7 mouse cellular contexts compared by ENCODE assay signal in the genomic region with DNA sequence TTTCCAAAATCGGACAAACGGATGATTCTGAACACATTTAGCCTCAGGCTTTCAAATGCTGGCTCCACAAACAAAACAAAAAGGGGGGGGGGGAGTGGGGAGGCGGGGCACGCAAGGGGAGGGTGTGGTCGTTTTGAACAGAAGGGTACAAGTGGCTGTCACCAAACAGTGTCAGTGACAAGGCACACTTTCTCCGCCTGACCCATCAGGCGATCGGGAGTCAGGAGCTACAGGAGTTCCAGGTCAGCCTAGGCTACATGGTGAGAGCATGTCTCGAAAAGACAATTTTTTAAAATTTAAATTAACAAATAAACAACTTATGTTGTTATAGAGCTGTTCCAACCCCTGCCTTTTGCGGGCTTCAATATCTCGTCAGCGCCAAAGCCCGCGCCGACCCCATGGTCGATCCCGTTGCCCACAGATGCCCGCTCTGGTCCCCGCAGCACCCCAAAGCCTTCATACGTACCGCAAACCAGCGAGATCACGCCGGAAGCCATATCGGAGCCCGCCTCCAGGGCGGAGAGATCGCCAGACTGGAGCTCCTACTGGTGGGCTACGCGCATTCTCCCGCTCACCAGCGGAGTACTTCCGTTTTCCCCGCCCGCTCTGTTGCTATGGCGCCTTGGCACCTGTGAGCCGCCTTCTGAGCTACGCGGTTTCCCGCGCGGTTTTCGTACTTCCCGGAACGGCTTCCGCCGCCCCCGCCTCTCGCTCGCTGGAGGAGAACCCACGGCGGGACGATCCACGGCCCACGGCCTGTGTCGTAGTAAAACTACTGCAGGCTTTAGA. TPM values are rescaled to one million over a fixed set of nuclear protein-coding genes. Genes with fewer than 3 reads are reported as not detected.
DNase-seq lines count a peak whose midpoint lies in the region; ATAC-seq lines count a peak whose summit lies in the region.

A gene (minus strand): TSS at position 650 of the 789 bp plus-strand sequence.

- H3K4me3 ChIP-seq in embryonic facial prominence, embryonic 12.5 days, result peak within 1 kb of the TSS; percentile 63
- peak within 1 kb of the TSS; percentile 53 for H3K4me3 ChIP-seq in limb, embryonic 11.5 days (ENCODE audit: low read depth, low read length)
- H3K4me3 ChIP-seq in midbrain, embryonic 14.5 days (replicated peaks; ENCODE audit: low read depth, low read length), result peak within 1 kb of the TSS; percentile 63

- peak; percentile 95 for ATAC-seq in embryonic facial prominence, embryonic 12.5 days (ENCODE audit: insufficient number of reproducible peaks, insufficient read depth, low FRiP score, low TSS enrichment)
- peak; percentile 98 for ATAC-seq in limb, embryonic 11.5 days (ENCODE audit: insufficient number of reproducible peaks, low FRiP score, low TSS enrichment, low read depth)
- ATAC-seq in midbrain, embryonic 14.5 days (ENCODE audit: low FRiP score, low TSS enrichment), result peak; percentile 99

- under 1% methylated on average over 56 of the region's 56 CpGs for WGBS in embryonic facial prominence, embryonic 12.5 days
- WGBS in limb, embryonic 11.5 days, result under 1% methylated on average over 56 of the region's 56 CpGs
- 0% methylated on average over 56 of the region's 56 CpGs for WGBS in midbrain, embryonic 14.5 days

- H3K4me2 ChIP-seq in embryonic facial prominence, embryonic 12.5 days (replicated peaks), result peak within 1 kb of the TSS; percentile 78
- peak within 1 kb of the TSS; percentile 59 for H3K4me2 ChIP-seq in limb, embryonic 11.5 days (ENCODE audit: low read depth, severe bottlenecking)
- peak within 1 kb of the TSS; percentile 79 for H3K4me2 ChIP-seq in midbrain, embryonic 14.5 days (ENCODE audit: low read length)

- peaks cover 11% of the 10 kb centered on the region for H3K4me1 ChIP-seq in embryonic facial prominence, embryonic 12.5 days
- H3K4me1 ChIP-seq in limb, embryonic 11.5 days (ENCODE audit: control insufficient read depth, insufficient read depth, low read length), result peaks cover 2% of the 10 kb centered on the region; the same call in 1 of the 2 replicates
- peaks cover 11% of the 10 kb centered on the region; the same call in 1 of the 2 replicates for H3K4me1 ChIP-seq in midbrain, embryonic 14.5 days (ENCODE audit: control insufficient read depth, insufficient read depth, low read length)

- peak within 1 kb of the TSS; percentile 72 for H3K9ac ChIP-seq in embryonic facial prominence, embryonic 12.5 days
- peak within 1 kb of the TSS; percentile 83 for H3K9ac ChIP-seq in limb, embryonic 11.5 days (ENCODE audit: low read length)
- H3K9ac ChIP-seq in midbrain, embryonic 14.5 days (replicated peaks; ENCODE audit: low read length), result peak within 1 kb of the TSS; percentile 65

- no peaks in the 10 kb centered on the region for H3K27me3 ChIP-seq in embryonic facial prominence, embryonic 12.5 days
- no peaks in the 10 kb centered on the region for H3K27me3 ChIP-seq in limb, embryonic 11.5 days (ENCODE audit: control insufficient read depth, insufficient read depth, low read length)
- no peaks in the 10 kb centered on the region for H3K27me3 ChIP-seq in midbrain, embryonic 14.5 days (ENCODE audit: control insufficient read depth, insufficient read depth, low read length)

- peak; percentile 92 for DNase-seq in adrenal gland, postnatal 25 days
- DNase-seq in heart, adult 11 months, result peak; percentile 100
- DNase-seq in kidney, adult 18-20 months, result peak; percentile 93
- DNase-seq in limb, embryonic 11.5 days (ENCODE audit: low spot score), result peak; percentile 95
- peak; percentile 98 for DNase-seq in midbrain, embryonic 14.5 days
- DNase-seq in spleen, adult 18-20 months, result peak; percentile 93 to 95

- H3K27ac ChIP-seq in embryonic facial prominence, embryonic 12.5 days, result peak within 1 kb of the TSS; percentile 83
- peak within 1 kb of the TSS; percentile 78 for H3K27ac ChIP-seq in limb, embryonic 11.5 days (replicated peaks; ENCODE audit: low read depth, low read length)
- peak within 1 kb of the TSS; percentile 89 for H3K27ac ChIP-seq in midbrain, embryonic 14.5 days (replicated peaks; ENCODE audit: low read depth, low read length)

- H3K36me3 ChIP-seq in embryonic facial prominence, embryonic 12.5 days, result 0 out of 2 replicates have a peak, but pooled peaks cover 2% of the 10 kb centered on the region
- H3K36me3 ChIP-seq in limb, embryonic 11.5 days (ENCODE audit: control insufficient read depth, insufficient read depth, low read length), result peaks cover under 1% of the 10 kb centered on the region; the same call in 1 of the 2 replicates
- H3K36me3 ChIP-seq in midbrain, embryonic 14.5 days (ENCODE audit: control insufficient read depth, insufficient read depth, low read length), result 0 out of 2 replicates have a peak, but pooled peaks cover 2% of the 10 kb centered on the region

- H3K9me3 ChIP-seq in embryonic facial prominence, embryonic 12.5 days, result no peaks in the 10 kb centered on the region
- no peaks in the 10 kb centered on the region for H3K9me3 ChIP-seq in limb, embryonic 11.5 days (ENCODE audit: control insufficient read depth, low read length)
- H3K9me3 ChIP-seq in midbrain, embryonic 14.5 days (ENCODE audit: control insufficient read depth, low read length), result no peaks in the 10 kb centered on the region

RNA-seq across cellular contexts. Expression of the gene that starts here (rescaled TPM):
- total RNA-seq in adrenal gland, postnatal 25 days (2021), result 44.4 and 58.5 TPM in 2 replicates
- polyA plus RNA-seq in embryonic facial prominence, embryonic 12.5 days (2016; fragmentation: Nextera tagmentation; extraction: Ambion mirVana), result 121 and 123 TPM in 2 replicates
- 124 and 127 TPM in 2 replicates for polyA plus RNA-seq in limb, embryonic 11.5 days (2014; fragmentation: Nextera tagmentation; extraction: Ambion mirVana)
- polyA plus RNA-seq in midbrain, embryonic 14.5 days (2014; fragmentation: Nextera tagmentation; extraction: Ambion mirVana), result 93.9 and 101 TPM in 2 replicates

Comparison
In these comparisons a context has a peak if more than half of its experiments do, and no peak if none do; other contexts are left out.
1. Peak in every context shown above with its lines: DNase-seq, ATAC-seq, H3K4me3 ChIP-seq and H3K27ac ChIP-seq.